Mouse (Mus musculus) stomach, postnatal 0 days (tissue): ENCODE data around the gene Xrra1.

ENCODE experiments used
- CTCF ChIP-seq: IDR thresholded peaks from 2 replicates; pipeline ENCODE4 v1.5.1; 2016; ENCODE audit warnings: antibody characterized with exemption, low read depth, mild to moderate bottlenecking, moderate library complexity
- EP300 ChIP-seq: optimal IDR thresholded peaks from 2 replicates; pipeline ENCODE3; 2016; ENCODE audit warnings: antibody characterized with exemption

DNA sequence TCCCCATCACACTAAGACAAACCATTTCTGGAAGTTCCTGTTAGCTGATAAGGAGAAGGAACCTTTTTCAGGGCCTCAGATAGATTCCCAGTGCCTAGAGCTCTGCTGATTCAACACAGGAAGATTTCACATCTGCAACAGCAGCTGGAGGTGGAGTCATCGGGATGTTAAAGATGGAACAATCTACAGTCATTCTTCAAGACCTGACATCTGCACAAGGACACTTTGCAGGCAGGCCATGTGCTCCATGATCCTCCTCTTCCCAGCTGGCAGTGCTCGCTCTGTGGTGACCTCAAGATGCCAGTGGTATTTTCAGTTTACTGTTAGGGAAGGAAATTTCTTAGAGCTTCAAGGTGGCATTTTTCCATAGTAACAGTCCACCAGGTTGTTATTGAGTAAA, 33.4 kb downstream of the Xrra1 start:
- no peak for TF ChIP-seq EP300
- no peak for TF ChIP-seq CTCF
